Mouse (Mus musculus) forelimb bud, embryonic 11.5 days (tissue): ENCODE results near the gene Ssbp4.

Experiments used
- DNase-seq: peaks from one replicate; pipeline ENCODE4 v3.0.0-alpha.2; 2012; ENCODE audit warnings: low read depth, low spot score

Ssbp4 gene

GRCm38 (mm10) chr8:70552836-70553235 is 55.8 kb downstream of the Ssbp4 start:
- DNase-seq = no peak

GRCm38 (mm10) chr8:70551558-70552161 is 57.0 kb downstream of the Ssbp4 start:
- no peak for DNase-seq

DNA sequence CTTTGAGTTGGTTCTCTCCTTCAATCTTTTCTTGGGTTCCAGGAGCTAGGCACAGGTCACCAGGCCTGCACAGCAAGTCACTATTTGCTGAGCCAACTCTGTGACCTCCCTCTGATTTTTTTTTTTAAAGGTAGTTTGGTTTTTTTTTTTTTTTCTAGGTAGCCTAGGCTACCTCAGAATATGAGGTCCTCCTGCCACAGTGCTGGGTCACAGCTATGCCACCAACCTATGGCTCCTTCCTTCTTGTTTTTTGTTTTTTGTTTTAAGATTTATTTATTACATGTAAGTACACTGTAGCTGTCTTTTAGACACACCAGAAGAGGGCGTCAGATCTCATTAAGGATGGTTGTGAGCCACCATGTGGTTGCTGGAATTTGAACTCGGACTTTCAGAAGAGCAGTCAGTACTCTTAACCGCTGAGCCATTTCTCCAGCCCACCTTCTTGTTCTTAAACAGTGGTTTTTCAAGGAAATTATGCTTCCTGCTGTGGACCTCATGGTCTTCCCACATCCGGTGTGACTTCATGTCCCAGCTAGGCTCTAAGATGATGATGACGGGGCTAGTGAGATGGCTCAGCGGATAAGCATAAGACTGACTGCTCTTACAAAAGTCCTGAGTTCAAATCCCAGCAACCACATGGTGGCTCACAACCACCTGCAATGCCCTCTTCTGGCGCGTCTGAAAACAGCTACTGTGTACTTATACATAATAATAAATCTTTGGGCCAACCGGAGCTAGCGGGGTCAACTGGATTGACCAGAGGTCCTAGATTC is 59.1 kb downstream of the Ssbp4 start:
- no peak for DNase-seq

DNA sequence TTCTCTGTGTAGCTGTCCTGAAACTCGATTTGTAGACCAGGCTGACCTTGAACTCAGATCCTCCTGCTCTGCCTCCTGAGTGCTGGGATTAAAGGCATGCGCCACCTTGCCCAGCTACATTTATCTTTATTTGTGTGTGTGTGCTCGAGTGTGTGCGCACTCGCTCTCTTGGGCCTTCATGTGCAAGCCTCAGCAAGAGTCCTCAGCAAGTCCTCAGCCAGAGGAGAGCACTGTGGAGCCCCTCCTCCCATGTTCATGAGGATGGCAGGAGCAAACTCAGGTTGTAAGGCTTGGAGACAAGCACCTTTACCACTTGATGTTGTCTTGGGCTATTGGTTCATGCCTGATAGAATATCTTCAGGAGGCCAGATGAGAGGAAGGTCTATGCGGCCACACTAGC is 60.9 kb downstream of the Ssbp4 start:
- DNase-seq = no peak
